17 mouse cellular contexts compared by ENCODE assay signal in genomic region chr13:58958171-58958904, GRCm38 (mm10).
"Had no signal": no experiment of that assay in that cellular context is flagged by ENCODE, and none has a peak within 500 bp of the region (broad histone marks: within the 10 kb centered on the region; RNA-seq: fewer than 3 reads in every experiment).

No protein-coding gene starts in this region.

- H3K36me3 ChIP-seq: lung, embryonic 15.5 days; midbrain, embryonic 13.5 days; midbrain, embryonic 15.5 days; neural tube, embryonic 12.5 days; stomach, embryonic 15.5 days had no signal

- H3K9ac ChIP-seq: lung, embryonic 15.5 days; midbrain, embryonic 13.5 days; midbrain, embryonic 15.5 days; neural tube, embryonic 12.5 days; stomach, embryonic 15.5 days had no signal

- ATAC-seq: lung, postnatal 0 days; midbrain, embryonic 13.5 days; midbrain, embryonic 15.5 days had no signal

- H3K27ac ChIP-seq: lung, embryonic 15.5 days; macrophage; midbrain, embryonic 13.5 days; midbrain, embryonic 15.5 days; neural tube, embryonic 12.5 days; stomach, embryonic 15.5 days; stomach, postnatal 0 days had no signal

- DNase-seq: lung, adult 2 months; lung, postnatal 14 days; lung, postnatal 36 days; right cerebral cortex, postnatal 14 days; thymus, adult 2 months; thymus, postnatal 25 days; thymus, postnatal 4 days had no signal

- H3K4me1 ChIP-seq: lung, embryonic 15.5 days; megakaryocyte, embryonic 14.5 days; neural tube, embryonic 12.5 days; stomach, embryonic 15.5 days had no signal

- H3K9me3 ChIP-seq: lung, embryonic 15.5 days; midbrain, embryonic 13.5 days; midbrain, embryonic 15.5 days; neural tube, embryonic 12.5 days; stomach, embryonic 15.5 days had no signal

- H3K27me3 ChIP-seq: megakaryocyte, embryonic 14.5 days; midbrain, embryonic 13.5 days; midbrain, embryonic 15.5 days; neural tube, embryonic 12.5 days; stomach, embryonic 15.5 days had no signal

- H3K4me3 ChIP-seq: lung, embryonic 15.5 days; megakaryocyte, embryonic 14.5 days; midbrain, embryonic 13.5 days; midbrain, embryonic 15.5 days; neural tube, embryonic 12.5 days; stomach, embryonic 15.5 days had no signal

- H3K4me2 ChIP-seq: lung, embryonic 15.5 days; midbrain, embryonic 11.5 days; midbrain, embryonic 13.5 days; midbrain, embryonic 15.5 days; neural tube, embryonic 12.5 days; stomach, embryonic 15.5 days had no signal
